Mouse (Mus musculus): ENCODE results near the gene Glyat.

Gene Glyat

GRCm38 (mm10) chr19:12684638-12685037, 51.5 kb downstream of the Glyat start:
- no peak for DNase-seq (ENCODE audit: low spot score)

GRCm38 (mm10) chr19:12685231-12685630, 52.1 kb downstream of the Glyat start:
- DNase-seq (ENCODE audit: low spot score): no peak

DNA sequence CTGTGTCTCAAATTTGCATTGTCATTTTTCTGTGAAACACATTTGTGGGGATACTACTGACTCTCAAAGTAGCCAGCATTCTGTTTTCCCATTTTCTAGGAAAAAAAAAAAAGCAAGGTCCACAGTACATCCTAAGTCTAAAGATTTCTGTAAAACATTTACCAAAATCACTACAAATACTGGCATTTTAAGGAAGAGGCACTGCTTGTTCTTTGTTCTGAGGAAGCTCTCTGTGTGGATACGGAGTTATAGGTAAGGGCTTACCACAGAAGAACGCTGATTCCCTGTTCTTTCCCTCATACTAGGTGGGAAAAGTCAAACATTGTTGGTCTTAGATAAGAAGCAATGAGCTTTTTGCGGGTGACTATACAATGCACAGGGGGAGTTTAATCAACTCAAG, 62.5 kb downstream of the Glyat start, which contains the start of gene Keg1:
TSS of gene Keg1 (plus strand) at position 197 of the 400 bp plus-strand sequence.
- DNase-seq (ENCODE audit: low spot score): no peak

GRCm38 (mm10) chr19:12696221-12696620, 63.1 kb downstream of the Glyat start:
- DNase-seq (ENCODE audit: low spot score): no peak

All from embryo, embryonic 10.5 days (tissue).